Mouse (Mus musculus) ES-Bruce4 (cell line): ENCODE results near the gene Astn2. TPM values are rescaled to one million over a fixed set of nuclear protein-coding genes. Genes with fewer than 3 reads are reported as not detected.

Experiments
- H3K27ac ChIP-seq: 2 replicates; pipeline ENCODE4 v1.5.1; 2012; ENCODE audit warnings: low read length, inconsistent platforms; ENCODE audit not compliant: insufficient read depth
- H3K27me3 ChIP-seq: 2 replicates; pipeline ENCODE4 v1.6.1; 2012; ENCODE audit warnings: mild to moderate bottlenecking, low read length, inconsistent platforms; ENCODE audit not compliant: control insufficient read depth, poor library complexity, insufficient read depth, severe bottlenecking
- H3K36me3 ChIP-seq: 2 replicates; pipeline ENCODE4 v1.6.1; 2012; ENCODE audit warnings: inconsistent platforms, mild to moderate bottlenecking, low read length, moderate library complexity; ENCODE audit not compliant: control insufficient read depth, poor library complexity, insufficient read depth, severe bottlenecking
- H3K4me1 ChIP-seq: one replicate; pipeline ENCODE4 v1.8.1; 2011; ENCODE audit warnings: low read length; ENCODE audit not compliant: control insufficient read depth, insufficient read depth
- H3K4me3 ChIP-seq: 2 replicates; pipeline ENCODE4 v1.5.1; 2011; ENCODE audit warnings: low read depth, mild to moderate bottlenecking, low read length
- H3K9ac ChIP-seq: 2 replicates; pipeline ENCODE4 v1.6.1; 2012; ENCODE audit warnings: low read depth, mild to moderate bottlenecking, inconsistent platforms; ENCODE audit not compliant: poor library complexity, severe bottlenecking
- H3K9me3 ChIP-seq: replicated peaks from 2 replicates; pipeline ENCODE4 v1.6.1; 2012; ENCODE audit warnings: mild to moderate bottlenecking, low read length, inconsistent platforms; ENCODE audit not compliant: control insufficient read depth, poor library complexity, insufficient read depth, severe bottlenecking
- CTCF ChIP-seq: IDR thresholded peaks from one replicate; pipeline ENCODE4 v1.8.1; 2011; ENCODE audit warnings: low read depth, low read length
- EP300 ChIP-seq: IDR thresholded peaks from 2 replicates; pipeline ENCODE4 v1.6.1; 2011; ENCODE audit warnings: low read depth, low read length; ENCODE audit not compliant: insufficient read depth
- POLR2A ChIP-seq: IDR thresholded peaks from one replicate; pipeline ENCODE4 v1.8.1; 2011; ENCODE audit warnings: low read length; ENCODE audit not compliant: insufficient read depth
- polyA plus RNA-seq: library from polyadenylated mRNA; stranded (reverse); fragments of >200 nt; gene quantifications from 2 replicates; pipeline ENCODE4 v1.2.4, GENCODE M21; 2011; ENCODE audit warnings: low read depth; ENCODE audit not compliant: missing spikeins, insufficient read depth, insufficient read length

Astn2 gene
- polyA plus RNA-seq, 1 experiment, result not detected

- Histone ChIP-seq H3K4me3 (no peak overlapping the region), H3K36me3 (no peaks in the 10 kb centered on the region)
- TF ChIP-seq POLR2A (no peak), EP300 (no peak), CTCF (no peak)
Observed at GRCm38 (mm10) chr4:65701848-65702247, 702.6 kb downstream of the Astn2 start.

GRCm38 (mm10) chr4:65699743-65700361, 704.6 kb downstream of the Astn2 start:
- no peaks in the 10 kb centered on the region for H3K27me3 ChIP-seq
- no peak overlapping the region for H3K27ac ChIP-seq
- no peaks in the 10 kb centered on the region for H3K36me3 ChIP-seq
- H3K9ac ChIP-seq, result no peak overlapping the region
- no peaks in the 10 kb centered on the region for H3K4me1 ChIP-seq
- H3K9me3 ChIP-seq, result no peaks in the 10 kb centered on the region
- no peak for TF ChIP-seq CTCF
- TF ChIP-seq POLR2A, result no peak
- TF ChIP-seq EP300, result no peak
- H3K4me3 ChIP-seq, result no peak overlapping the region

More at GRCm38 (mm10) chr4:65701848-65702247, 702.6 kb downstream of the Astn2 start:
- H3K9me3 ChIP-seq, result no peaks in the 10 kb centered on the region
- no peaks in the 10 kb centered on the region for H3K27me3 ChIP-seq
- H3K27ac ChIP-seq, result no peak overlapping the region
- H3K9ac ChIP-seq, result no peak overlapping the region
- H3K4me1 ChIP-seq, result no peaks in the 10 kb centered on the region

DNA sequence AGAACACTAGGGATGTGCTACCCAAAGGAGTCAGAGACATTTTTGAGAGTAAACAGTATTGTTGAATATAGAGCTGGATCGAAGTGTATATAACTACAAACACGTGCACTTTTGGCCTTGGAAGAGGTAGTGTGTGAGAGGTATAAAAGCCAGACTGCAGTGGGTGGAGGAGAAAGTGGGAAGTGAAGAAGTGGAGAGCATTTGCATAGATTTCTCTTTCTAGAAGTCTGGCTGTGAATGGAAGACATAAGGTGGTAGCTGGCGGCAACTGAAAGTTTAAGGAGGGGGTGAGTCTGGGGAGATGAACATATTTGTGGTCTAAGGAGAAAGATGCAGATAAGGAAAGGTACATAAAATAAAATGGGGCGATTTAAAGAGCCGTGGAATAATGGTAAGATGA, 709.2 kb downstream of the Astn2 start:
- no peaks in the 10 kb centered on the region for H3K36me3 ChIP-seq
- H3K9ac ChIP-seq, result no peak overlapping the region
- 0 out of 2 replicates have a peak, but pooled peaks cover 2% of the 10 kb centered on the region for H3K9me3 ChIP-seq
- H3K4me3 ChIP-seq, result no peak overlapping the region
- no peaks in the 10 kb centered on the region for H3K4me1 ChIP-seq
- H3K27ac ChIP-seq, result no peak overlapping the region
- TF ChIP-seq POLR2A (no peak), EP300 (no peak), CTCF (no peak)
- no peaks in the 10 kb centered on the region for H3K27me3 ChIP-seq

GRCm38 (mm10) chr4:65694011-65694410, 710.4 kb downstream of the Astn2 start:
- no peaks in the 10 kb centered on the region for H3K4me1 ChIP-seq
- H3K27me3 ChIP-seq, result no peaks in the 10 kb centered on the region
- TF ChIP-seq CTCF (no peak), EP300 (no peak), POLR2A (no peak)
- no peak overlapping the region for H3K4me3 ChIP-seq
- H3K9me3 ChIP-seq, result 0 out of 2 replicates have a peak, but pooled peaks cover 2% of the 10 kb centered on the region
- no peak overlapping the region for H3K27ac ChIP-seq
- H3K9ac ChIP-seq, result no peak overlapping the region
- no peaks in the 10 kb centered on the region for H3K36me3 ChIP-seq

DNA sequence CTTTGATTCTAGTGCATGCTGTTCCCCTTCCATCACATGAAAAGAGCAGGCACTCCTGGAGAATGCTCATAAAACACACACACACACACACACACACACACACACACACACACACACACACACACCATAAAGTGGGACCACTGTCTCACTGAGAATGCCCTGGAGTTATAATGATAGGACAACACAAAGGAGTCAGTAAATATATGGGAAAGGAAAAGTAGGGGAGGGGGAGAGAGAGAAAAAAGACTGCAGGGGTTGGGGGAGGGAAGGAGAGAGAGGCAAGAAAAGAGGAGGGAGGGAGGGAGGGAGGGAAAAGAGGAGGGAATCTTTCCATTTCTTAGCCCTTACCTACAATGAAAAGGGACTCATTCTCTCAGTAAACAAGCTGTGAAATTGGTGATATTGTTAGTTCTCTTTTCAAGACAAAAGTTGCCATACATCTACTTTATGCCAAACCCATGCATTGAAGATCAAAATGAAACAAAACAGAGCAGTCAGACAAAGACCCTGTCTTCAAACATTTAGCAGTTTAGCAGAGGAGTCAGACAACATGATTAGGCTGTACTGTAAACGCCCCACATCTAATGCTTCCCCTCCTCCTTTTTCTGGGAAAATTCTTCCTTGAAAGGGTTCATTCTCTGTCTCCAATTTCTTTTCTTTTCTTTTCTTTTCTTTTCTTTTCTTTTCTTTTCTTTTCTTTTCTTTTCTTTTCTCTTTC, 717.2 kb downstream of the Astn2 start:
- H3K27me3 ChIP-seq, result no peaks in the 10 kb centered on the region
- H3K27ac ChIP-seq, result no peak overlapping the region
- no peaks in the 10 kb centered on the region for H3K4me1 ChIP-seq
- TF ChIP-seq CTCF, result no peak
- no peak for TF ChIP-seq EP300
- no peak for TF ChIP-seq POLR2A
- no peak overlapping the region for H3K4me3 ChIP-seq
- no peak overlapping the region for H3K9ac ChIP-seq
- no peaks in the 10 kb centered on the region for H3K9me3 ChIP-seq
- H3K36me3 ChIP-seq, result no peaks in the 10 kb centered on the region

DNA sequence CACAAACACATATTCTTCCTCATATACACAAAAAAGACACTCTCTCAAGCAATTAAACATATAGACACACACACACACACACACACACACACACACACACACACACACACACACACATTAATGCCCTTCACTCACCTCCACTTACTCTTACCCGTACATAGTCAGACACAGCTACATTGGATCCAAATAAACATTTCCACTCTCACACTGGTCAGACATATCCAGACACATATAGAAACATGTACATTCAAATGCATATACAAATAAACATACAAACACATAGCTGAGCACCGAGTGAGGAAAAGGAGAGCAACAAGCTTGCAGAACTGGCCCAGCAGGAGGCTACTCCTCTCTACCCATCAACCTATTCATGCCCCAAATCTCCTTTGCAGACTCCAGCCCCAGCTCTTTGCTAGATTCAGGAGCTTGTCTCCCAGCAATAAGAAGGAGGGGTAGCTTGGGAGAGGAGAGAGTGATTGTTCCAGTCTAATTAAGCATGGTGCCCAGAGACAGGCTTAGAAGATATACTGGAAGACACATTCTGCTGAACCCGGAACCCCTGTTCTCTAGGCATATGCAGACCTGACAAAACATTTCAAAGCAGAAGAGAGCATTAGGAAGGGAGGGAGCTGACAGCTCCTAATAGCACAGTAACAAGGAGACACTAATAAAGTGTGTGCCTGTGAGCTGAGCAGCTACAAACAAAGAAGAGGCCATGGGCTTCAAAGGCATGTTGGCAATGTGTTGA, 718.0 kb downstream of the Astn2 start:
- Histone ChIP-seq H3K9me3 (no peaks in the 10 kb centered on the region), H3K27ac (no peak overlapping the region), H3K27me3 (no peaks in the 10 kb centered on the region), H3K4me3 (no peak overlapping the region), H3K36me3 (no peaks in the 10 kb centered on the region), H3K9ac (no peak overlapping the region), H3K4me1 (no peaks in the 10 kb centered on the region)
- TF ChIP-seq EP300 (no peak), CTCF (no peak), POLR2A (no peak)
